Mouse (Mus musculus) gastrocnemius, adult 8-10 months (tissue): ENCODE results near the gene Rab39. TPM values are rescaled to one million over a fixed set of nuclear protein-coding genes. Genes with fewer than 3 reads are reported as not detected.

ENCODE experiments used
- total RNA-seq, 4 experiments: library from RNA; stranded (reverse); gene quantifications; 2 replicates each; pipeline ENCODE4 v1.2.4; 2022

The Rab39 gene
- total RNA-seq, 4 experiments from 2014 or later = 0.08 TPM; not detected in 3

Other genes starting within 250 kb of the Rab39 start
- gene Atm, start 169.5 kb downstream of the Rab39 start, total RNA-seq = 1 to 10 TPM; 4.8 to 6.0 (median 5.4) TPM
- gene Npat, start 169.2 kb downstream of the Rab39 start, total RNA-seq = 1 to 10 TPM; 5.4 to 5.8 (median 5.4) TPM
- 100 to 1,000 TPM; 123 to 132 (median 128) TPM for gene Acat1, start 95.8 kb downstream of the Rab39 start, total RNA-seq
- 10 to 100 TPM; 75.6 to 84.6 (median 76.1) TPM for gene Cul5, start 36.2 kb downstream of the Rab39 start, total RNA-seq
- not detected for gene Slc35f2, start 65.3 kb upstream of the Rab39 start, total RNA-seq
- gene Sln, start 143.9 kb upstream of the Rab39 start, total RNA-seq = 1 to 10 TPM in 1 of 4 experiments, under 1 TPM in 3; 0.39 to 1.1 (median 0.65) TPM